ENCODE assay signal across 16 mouse cellular contexts in the genomic region with DNA sequence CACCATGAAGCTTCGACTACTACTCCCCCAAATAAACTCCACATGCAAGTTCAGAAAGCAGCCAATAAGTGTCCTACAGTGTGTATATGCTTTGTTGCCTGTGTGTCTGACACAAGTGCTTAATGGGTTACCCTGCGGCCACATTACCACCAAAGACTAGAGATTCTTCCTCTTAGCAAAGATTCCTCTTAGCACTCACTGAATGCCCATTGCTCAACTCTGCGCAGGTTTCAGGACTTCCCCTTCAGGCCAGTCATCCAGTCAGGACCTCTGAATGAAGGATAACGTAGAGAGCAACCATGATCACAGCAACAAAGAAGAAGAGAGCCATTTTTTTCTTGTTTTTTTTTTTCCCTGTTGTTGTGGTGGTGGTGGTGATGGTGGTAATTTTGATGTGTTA.
DNase-seq lines count a peak whose midpoint lies in the region; ATAC-seq lines count a peak whose summit lies in the region.
"Had no signal": no experiment of that assay in that cellular context is flagged by ENCODE, and none has a peak within 500 bp of the region (broad histone marks: within the 10 kb centered on the region; RNA-seq: fewer than 3 reads in every experiment).

No protein-coding gene starts in this region.

- peak; percentile 98 for ATAC-seq in granulocyte monocyte progenitor cell, adult 5-6 weeks (replicated peaks; ENCODE audit: poor library complexity, severe bottlenecking)
- ATAC-seq in megakaryocyte progenitor cell, adult 5-6 weeks (replicated peaks; ENCODE audit: poor library complexity) = peak; percentile 91
- ATAC-seq: forebrain, embryonic 14.5 days; forebrain, embryonic 16.5 days had no signal

- DNase-seq in 416B (ENCODE audit: low read depth) = peak; percentile 27
- DNase-seq in layer of hippocampus, postnatal 10 days (ENCODE audit: low spot score in 2 of 2) = no peak
- no peak for DNase-seq in frontal cortex, postnatal 25 days (ENCODE audit: low spot score in 2 of 2)
- DNase-seq: adrenal gland, adult 2 months; adrenal gland, postnatal 10 days; adrenal gland, postnatal 25 days; cerebellum, adult 11 months; cerebellum, adult 18-20 months; cerebellum, adult 8-10 months; cerebellum, adult 9-11 months; cerebellum, postnatal 14 days; cerebellum, postnatal 36 days had no signal
